Mouse (Mus musculus) lung, embryonic 14.5 days (tissue): Measurements from ENCODE around the gene Gpr21. TPM values are rescaled to one million over a fixed set of nuclear protein-coding genes. Genes with fewer than 3 reads are reported as not detected.

Experiments used
- ATAC-seq: fragments of 200-750 bp; cut with Nextera tagmentation; 2 replicates; pipeline ENCODE4 v1.8.0; 2017; ENCODE audit warnings: mild to moderate bottlenecking, moderate TSS enrichment, moderate library complexity; ENCODE audit not compliant: insufficient read depth
- DNase-seq: peaks from one replicate; pipeline ENCODE4 v3.0.0-alpha.2; 2015
- H3K27ac ChIP-seq: fragments of 300-500 bp; sonication (generic); 2 replicates; pipeline ENCODE4 v1.5.1; 2014; ENCODE audit warnings: low read depth, mild to moderate bottlenecking, moderate library complexity
- H3K27me3 ChIP-seq: fragments of 300-500 bp; sonication (generic); 2 replicates; pipeline ENCODE4 v1.6.1; 2014; ENCODE audit warnings: low read length, control low read depth; ENCODE audit not compliant: insufficient read depth
- H3K36me3 ChIP-seq: fragments of 300-500 bp; sonication (generic); 2 replicates; pipeline ENCODE4 v1.6.1; 2014; ENCODE audit warnings: control low read depth; ENCODE audit not compliant: insufficient read depth
- H3K4me1 ChIP-seq: fragments of 300-500 bp; sonication (generic); 2 replicates; pipeline ENCODE4 v1.6.1; 2014; ENCODE audit warnings: antibody characterized with exemption, control low read depth; ENCODE audit not compliant: insufficient read depth
- H3K4me2 ChIP-seq: fragments of 300-500 bp; sonication (generic); 2 replicates; pipeline ENCODE4 v1.6.1; 2014; ENCODE audit warnings: mild to moderate bottlenecking
- H3K4me3 ChIP-seq: fragments of 300-500 bp; sonication (generic); 2 replicates; pipeline ENCODE4 v1.5.1; 2014; ENCODE audit warnings: low read depth, low read length
- H3K9ac ChIP-seq: fragments of 300-500 bp; sonication (generic); 2 replicates; pipeline ENCODE4 v1.6.1; 2014
- H3K9me3 ChIP-seq: fragments of 300-500 bp; sonication (generic); 2 replicates; pipeline ENCODE4 v1.6.1; 2016; ENCODE audit warnings: low read depth, low read length, control low read depth
- CTCF ChIP-seq: IDR thresholded peaks from 2 replicates; pipeline ENCODE4 v1.5.1; 2016; ENCODE audit warnings: antibody characterized with exemption, low read depth
- WGBS: fragments of 180-500 bp; shearing (Covaris S2); extraction: QIAGEN DNeasy Blood & Tissue Kit; methylation state at CpG from one replicate; pipeline ENCODE4 v1.1.7; 2014; 5-methylcytosine and 5-hydroxymethylcytosine counted together
- polyA plus RNA-seq: library from polyadenylated mRNA; unstranded; fragments of >200 nt; fragmentation: Nextera tagmentation; extraction: Ambion mirVana; gene quantifications from 2 replicates; pipeline ENCODE4 v1.2.1, GENCODE M21; 2014

Gene Gpr21
- polyA plus RNA-seq, 1 experiment from 2014 or later, result 2.9 TPM

DNA sequence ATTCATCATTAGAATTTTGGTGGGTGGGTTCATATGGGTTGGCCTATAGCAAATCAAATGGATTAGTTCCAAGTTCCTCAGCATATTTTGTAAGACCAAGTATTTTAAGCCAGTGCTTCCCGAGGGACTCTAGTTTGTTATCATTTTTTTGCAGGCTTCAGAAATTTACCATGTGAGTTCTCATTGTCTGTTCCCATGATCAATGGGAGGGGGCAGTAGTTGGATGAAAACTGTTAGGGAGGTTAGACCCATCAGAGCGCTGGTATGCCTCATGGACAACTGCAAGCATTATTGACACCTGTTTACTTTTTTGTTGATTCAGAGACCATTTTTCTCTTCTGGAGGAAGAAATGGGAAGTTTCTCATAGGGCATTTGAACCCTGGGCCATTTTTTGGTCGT, 15.5 kb downstream of the Gpr21 start:
- peaks cover 17% of the 10 kb centered on the region for H3K36me3 ChIP-seq
- 65% methylated on average over 3 of the region's 3 CpGs for WGBS
- no peaks in the 10 kb centered on the region for H3K9me3 ChIP-seq
- H3K9ac ChIP-seq, result no peak overlapping the region
- H3K4me2 ChIP-seq, result no peak overlapping the region
- no peak for DNase-seq
- no peak overlapping the region for H3K4me3 ChIP-seq
- H3K27me3 ChIP-seq, result no peaks in the 10 kb centered on the region
- no peak for ATAC-seq
- H3K27ac ChIP-seq, result no peak overlapping the region
- no peak for TF ChIP-seq CTCF
- no peaks in the 10 kb centered on the region for H3K4me1 ChIP-seq

DNA sequence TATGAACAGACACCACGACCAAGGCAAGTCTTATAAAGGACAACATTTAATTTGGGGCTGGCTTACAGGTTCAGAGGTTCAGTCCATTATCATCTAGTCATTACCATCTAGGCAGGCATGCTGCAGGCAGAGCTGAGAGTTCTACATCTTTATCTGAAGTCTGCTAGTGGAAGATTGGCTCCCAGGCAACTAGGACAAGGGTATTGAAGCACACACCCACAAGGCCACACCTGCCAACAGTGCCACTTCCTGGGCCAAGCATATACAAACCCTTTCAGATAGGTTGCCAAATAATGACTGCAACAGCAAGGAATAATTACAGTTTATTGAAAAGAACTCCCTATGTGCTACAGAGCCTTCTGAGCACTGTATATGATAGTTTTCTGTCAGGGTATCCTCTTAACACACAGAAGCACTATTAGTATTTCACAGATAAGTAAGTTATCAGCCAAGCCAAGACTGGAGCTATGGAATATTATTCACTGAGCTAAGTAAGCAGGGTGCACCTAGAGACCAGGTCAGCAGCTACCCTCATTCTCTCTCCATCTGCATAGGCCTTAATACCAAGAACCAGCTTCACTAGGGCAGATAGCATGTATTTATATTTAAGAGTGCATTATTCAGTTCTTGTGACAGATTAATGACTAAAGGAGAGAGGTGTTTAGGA, 33.3 kb downstream of the Gpr21 start:
- Histone ChIP-seq H3K4me1 (no peaks in the 10 kb centered on the region), H3K4me3 (no peak overlapping the region), H3K9ac (no peak overlapping the region), H3K9me3 (no peaks in the 10 kb centered on the region), H3K36me3 (peaks cover 60% of the 10 kb centered on the region), H3K27me3 (no peaks in the 10 kb centered on the region), H3K4me2 (no peak overlapping the region), H3K27ac (no peak overlapping the region)
- ATAC-seq, result no peak
- no peak for DNase-seq
- no peak for TF ChIP-seq CTCF
- WGBS, result 72% methylated on average over 1 of the region's 1 CpGs

DNA sequence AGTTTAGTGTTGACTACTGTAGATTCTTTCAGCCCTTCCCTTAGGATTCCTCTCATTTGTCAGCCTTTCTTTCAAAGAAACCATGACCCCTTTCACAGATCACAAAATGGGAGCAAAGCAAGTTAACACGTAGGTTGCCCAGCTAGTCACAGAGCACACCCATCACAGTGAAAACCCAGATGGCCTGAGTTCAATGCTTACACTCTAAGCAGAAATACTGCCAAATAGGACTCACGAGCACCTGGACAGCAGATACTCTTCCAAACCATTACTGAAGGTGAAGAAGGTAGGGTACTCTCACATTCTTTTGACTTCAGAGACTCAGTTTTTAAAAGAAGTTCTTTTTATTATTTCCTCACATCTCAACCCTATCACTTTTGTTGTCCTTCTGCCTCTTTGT, 40.2 kb downstream of the Gpr21 start:
- Histone ChIP-seq H3K4me1 (no peaks in the 10 kb centered on the region), H3K36me3 (peaks cover 81% of the 10 kb centered on the region), H3K9me3 (no peaks in the 10 kb centered on the region), H3K27ac (no peak overlapping the region), H3K4me3 (no peak overlapping the region), H3K4me2 (no peak overlapping the region), H3K9ac (no peak overlapping the region), H3K27me3 (no peaks in the 10 kb centered on the region)
- TF ChIP-seq CTCF, result no peak
- no peak for ATAC-seq
- 60% methylated on average over 2 of the region's 2 CpGs for WGBS
- DNase-seq, result no peak

DNA sequence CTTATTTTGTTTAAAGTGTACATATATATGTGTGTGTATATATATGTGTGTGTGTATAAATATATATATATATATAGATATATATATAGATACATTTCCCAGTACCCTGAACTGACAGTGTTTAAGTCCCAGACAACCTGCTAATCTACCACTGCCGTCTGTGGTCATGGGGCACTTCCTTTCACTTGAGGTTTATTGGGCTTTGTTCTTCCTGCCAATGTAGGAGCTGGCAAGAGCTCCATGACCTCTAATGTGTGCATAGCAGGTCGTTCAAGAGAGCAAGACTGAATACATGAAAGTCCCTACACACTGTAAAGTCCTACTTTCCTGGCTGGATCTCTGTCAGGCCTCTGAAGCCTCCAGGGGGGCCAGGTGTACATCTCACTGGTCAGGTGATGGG, 49.4 kb downstream of the Gpr21 start:
- peaks cover 67% of the 10 kb centered on the region for H3K36me3 ChIP-seq
- no peaks in the 10 kb centered on the region for H3K9me3 ChIP-seq
- H3K4me1 ChIP-seq, result no peaks in the 10 kb centered on the region
- ATAC-seq, result no peak
- no peak overlapping the region for H3K4me2 ChIP-seq
- WGBS, result 38% methylated on average over 2 of the region's 2 CpGs
- H3K9ac ChIP-seq, result no peak overlapping the region
- DNase-seq, result no peak
- no peak overlapping the region for H3K4me3 ChIP-seq
- no peak overlapping the region for H3K27ac ChIP-seq
- no peak for TF ChIP-seq CTCF
- H3K27me3 ChIP-seq, result no peaks in the 10 kb centered on the region

DNA sequence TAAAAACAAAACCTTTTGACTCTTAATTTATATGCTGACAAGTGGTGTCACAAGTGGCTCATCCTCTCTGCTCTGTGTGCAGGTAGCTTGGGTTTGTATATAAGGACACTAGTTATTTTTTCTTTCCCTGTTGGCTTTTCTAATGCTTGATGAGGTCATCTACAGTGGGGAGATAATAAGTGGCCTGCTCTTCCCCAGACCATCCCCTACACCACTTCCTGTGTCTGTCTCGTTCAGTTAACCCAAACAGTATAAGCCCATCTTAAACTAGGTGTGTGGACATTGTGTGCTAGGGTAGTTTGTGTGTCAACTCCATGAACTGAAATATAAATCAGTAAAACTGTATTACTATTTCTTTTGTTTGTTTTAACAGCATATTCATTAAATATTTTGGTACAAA, 49.9 kb downstream of the Gpr21 start:
- no peak overlapping the region for H3K4me2 ChIP-seq
- no peaks in the 10 kb centered on the region for H3K27me3 ChIP-seq
- H3K9ac ChIP-seq, result no peak overlapping the region
- peaks cover 62% of the 10 kb centered on the region for H3K36me3 ChIP-seq
- H3K4me3 ChIP-seq, result no peak overlapping the region
- no peak for ATAC-seq
- no peaks in the 10 kb centered on the region for H3K9me3 ChIP-seq
- DNase-seq, result no peak
- H3K4me1 ChIP-seq, result no peaks in the 10 kb centered on the region
- no peak overlapping the region for H3K27ac ChIP-seq
- TF ChIP-seq CTCF, result no peak
- WGBS, result 51% methylated on average over 1 of the region's 1 CpGs

DNA sequence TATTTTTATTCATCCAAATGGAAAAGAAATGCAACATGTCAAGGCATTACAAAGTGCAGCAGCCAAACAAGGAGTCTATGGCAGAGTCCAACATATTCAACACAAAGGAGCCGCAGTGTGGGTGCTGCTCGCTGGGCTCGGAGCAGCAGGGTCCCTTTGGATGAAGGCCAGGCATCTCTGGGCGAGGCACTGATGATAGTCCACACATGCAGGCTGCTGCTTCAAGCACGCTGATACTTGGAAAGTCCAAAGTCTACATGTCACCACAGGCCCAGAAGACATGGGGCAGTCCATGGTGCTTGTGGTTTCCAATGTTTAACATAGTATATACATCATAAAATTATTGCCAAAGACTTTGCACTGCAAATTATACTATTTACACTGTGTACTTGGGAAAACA, 53.8 kb downstream of the Gpr21 start:
- Histone ChIP-seq H3K4me1 (no peaks in the 10 kb centered on the region), H3K9ac (no peak overlapping the region), H3K4me3 (no peak overlapping the region), H3K36me3 (peaks cover 33% of the 10 kb centered on the region), H3K9me3 (no peaks in the 10 kb centered on the region), H3K4me2 (no peak overlapping the region), H3K27ac (no peak overlapping the region), H3K27me3 (no peaks in the 10 kb centered on the region)
- WGBS, result 70% methylated on average over 5 of the region's 5 CpGs
- peak; percentile 44; the same call in 1 of the 2 replicates for ATAC-seq
- peak; percentile 25 for DNase-seq
- TF ChIP-seq CTCF, result no peak

Other genes with a start within 250 kb of the Gpr21 start
- gene Olfr368, start 189.8 kb upstream of the Gpr21 start, polyA plus RNA-seq, result not detected in 2 replicates
- 47.1 and 52.5 TPM in 2 replicates for gene Pdcl, start 157.0 kb upstream of the Gpr21 start, polyA plus RNA-seq
- 16.7 and 16.9 TPM in 2 replicates for gene Rc3h2, start 93.4 kb upstream of the Gpr21 start, polyA plus RNA-seq
- gene Zbtb26, start 73.2 kb upstream of the Gpr21 start, polyA plus RNA-seq, result 8.7 and 9.1 TPM in 2 replicates
- 4.0 and 4.3 TPM in 2 replicates for gene Zbtb6, start 73.2 kb upstream of the Gpr21 start, polyA plus RNA-seq
- gene Rabgap1, start 73.1 kb upstream of the Gpr21 start, polyA plus RNA-seq, result 50.6 and 52.8 TPM in 2 replicates
- 35.5 and 39.9 TPM in 2 replicates for gene Strbp, start 187.5 kb downstream of the Gpr21 start, polyA plus RNA-seq